Mouse (Mus musculus) C2C12 (cell line): ENCODE data around the gene Plekhm1. TPM values are rescaled to one million over a fixed set of nuclear protein-coding genes. Genes with fewer than 3 reads are reported as not detected.

Experiments
- H3K27me3 ChIP-seq: one replicate; pipeline ENCODE4 v1.6.1; 2011; ENCODE audit not compliant: control insufficient read depth, insufficient read depth, insufficient read length
- H3K36me3 ChIP-seq: one replicate; pipeline ENCODE4 v1.6.1; 2011; ENCODE audit not compliant: control insufficient read depth, insufficient read depth
- H3K4me3 ChIP-seq: one replicate; pipeline ENCODE4 v1.5.1; 2011; ENCODE audit warnings: mild to moderate bottlenecking, control low read depth; ENCODE audit not compliant: poor library complexity, insufficient read depth, severe bottlenecking
- H3K79me2 ChIP-seq: one replicate; pipeline ENCODE4 v1.6.1; 2011; ENCODE audit not compliant: control insufficient read depth, insufficient read depth
- H3K79me3 ChIP-seq: one replicate; pipeline ENCODE4 v1.6.1; 2011; ENCODE audit warnings: low read depth, control low read depth
- H3ac ChIP-seq: one replicate; pipeline ENCODE3; 2011; ENCODE audit warnings: low read depth; ENCODE audit not compliant: control insufficient read depth, insufficient read length
- CEBPB ChIP-seq: IDR thresholded peaks from one replicate; pipeline ENCODE4 v1.6.1; 2011; ENCODE audit warnings: low read depth, mild to moderate bottlenecking, control low read depth, moderate library complexity
- CTCF ChIP-seq: IDR thresholded peaks from one replicate; pipeline ENCODE4 v1.5.1; 2011; ENCODE audit not compliant: control insufficient read depth, insufficient read depth, insufficient read length
- FOSL1 ChIP-seq: IDR thresholded peaks from one replicate; pipeline ENCODE4 v1.8.0; 2011; ENCODE audit warnings: mild to moderate bottlenecking, low read length; ENCODE audit not compliant: poor library complexity, insufficient read depth, severe bottlenecking
- MAX ChIP-seq: IDR thresholded peaks from one replicate; pipeline ENCODE4 v1.6.1; 2011; ENCODE audit warnings: mild to moderate bottlenecking, control low read depth
- MYOD1 ChIP-seq: IDR thresholded peaks from one replicate; pipeline ENCODE4 v1.6.1; 2011; ENCODE audit warnings: low read depth; ENCODE audit not compliant: control insufficient read depth, insufficient read length
- MYOG ChIP-seq: IDR thresholded peaks from one replicate; pipeline ENCODE4 v1.6.1; 2011; ENCODE audit not compliant: control insufficient read depth, insufficient read length; ENCODE audit errors: extremely low read depth
- USF1 ChIP-seq: IDR thresholded peaks from one replicate; pipeline ENCODE4 v1.6.1; 2011; ENCODE audit warnings: low read depth, mild to moderate bottlenecking, control low read depth, moderate library complexity
- polyA plus RNA-seq: library from polyadenylated mRNA; unstranded; fragments of >200 nt; fragmentation: generic; extraction: Trizol; gene quantifications from one replicate; pipeline ENCODE4 v1.2.1, GENCODE M21; 2012; ENCODE audit warnings: missing spikeins

Plekhm1 gene
- polyA plus RNA-seq, 1 experiment, result 7.1 TPM

DNA sequence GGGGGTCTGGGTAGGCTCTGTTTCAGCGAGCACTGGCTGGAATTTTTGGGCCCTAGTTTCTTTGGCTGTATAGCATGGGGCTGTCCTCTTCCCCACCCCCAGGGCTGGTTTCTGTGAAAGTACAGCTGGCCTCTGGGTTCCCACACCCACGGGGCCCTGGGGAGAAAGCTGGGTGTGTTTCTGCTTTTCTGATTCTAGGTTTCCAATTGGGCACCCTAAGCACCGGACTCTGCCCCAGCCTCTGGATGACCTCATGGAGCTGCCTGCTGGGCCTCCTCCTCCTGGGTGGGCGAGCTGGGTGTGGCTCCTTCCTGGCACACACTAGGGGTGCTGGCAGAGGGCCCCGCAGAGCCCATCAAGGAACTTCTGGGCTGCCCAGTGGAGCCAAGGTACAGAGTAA is 65.8 kb downstream of the Plekhm1 start:
- no peak overlapping the region for H3ac ChIP-seq
- H3K36me3 ChIP-seq, result no peaks in the 10 kb centered on the region
- no peaks in the 10 kb centered on the region for H3K27me3 ChIP-seq
- no peak overlapping the region for H3K4me3 ChIP-seq
- TF ChIP-seq MYOG (no peak), FOSL1 (no peak), MYOD1 (no peak), CTCF (no peak), CEBPB (no peak)
- H3K79me3 ChIP-seq, result no peaks in the 10 kb centered on the region
- no peaks in the 10 kb centered on the region for H3K79me2 ChIP-seq

DNA sequence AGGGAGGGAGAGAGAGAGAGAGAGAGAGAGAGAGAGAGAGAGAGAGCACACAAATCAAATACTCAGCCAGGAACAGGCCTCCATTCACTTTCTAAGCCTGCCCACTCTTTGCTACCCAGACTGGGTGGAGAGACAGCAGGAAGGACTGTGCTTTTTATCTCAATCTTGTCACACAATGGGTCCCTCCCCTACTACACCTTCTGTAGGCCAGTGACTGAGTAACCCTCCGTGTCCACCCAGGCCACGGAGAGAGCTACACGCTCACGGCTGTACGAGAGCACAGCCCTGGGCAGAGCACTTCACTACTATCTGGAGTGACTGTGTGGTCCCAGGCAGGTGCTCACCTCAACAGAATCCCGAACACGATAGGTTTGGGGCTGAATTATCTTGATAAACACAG is 66.3 kb downstream of the Plekhm1 start:
- no peak overlapping the region for H3K4me3 ChIP-seq
- TF ChIP-seq FOSL1 (no peak), MYOG (no peak), CEBPB (no peak), USF1 (no peak)
- H3K27me3 ChIP-seq, result no peaks in the 10 kb centered on the region
- no peaks in the 10 kb centered on the region for H3K79me3 ChIP-seq
- no peaks in the 10 kb centered on the region for H3K36me3 ChIP-seq
- H3ac ChIP-seq, result no peak overlapping the region
- no peaks in the 10 kb centered on the region for H3K79me2 ChIP-seq

DNA sequence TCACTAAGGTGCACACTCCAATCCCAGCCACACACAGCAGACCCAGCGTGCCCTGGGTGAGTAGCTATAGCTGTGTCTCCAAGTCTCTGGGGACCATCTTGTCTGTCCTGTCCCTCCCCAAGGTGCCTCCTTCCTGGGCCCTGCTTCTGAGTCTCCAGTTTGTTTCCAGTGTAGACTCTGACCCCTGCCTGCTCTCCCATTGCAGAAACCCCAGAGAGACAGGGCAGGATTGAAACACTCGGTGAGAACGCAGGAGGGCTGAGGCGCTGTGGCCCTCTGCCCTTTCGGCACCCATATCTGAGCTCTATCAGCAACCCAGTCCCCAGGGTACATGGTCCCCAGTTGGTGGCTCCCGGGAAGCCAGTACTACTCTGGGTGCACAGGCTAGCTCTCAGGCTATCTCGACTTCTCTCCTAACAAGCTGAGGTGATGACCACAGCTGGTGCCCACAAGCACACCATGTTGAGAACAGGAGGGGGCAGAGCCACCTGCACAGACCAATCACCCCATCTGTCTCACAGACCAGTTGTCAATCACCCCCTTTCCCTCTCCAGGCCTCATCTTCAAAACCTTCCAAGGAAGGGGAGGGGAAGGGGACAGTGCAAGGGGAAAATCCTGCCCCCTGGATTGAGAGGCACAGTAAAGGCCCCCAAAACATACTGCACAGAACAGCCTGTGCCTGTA is 66.9 kb downstream of the Plekhm1 start:
- Histone ChIP-seq H3K79me2 (no peaks in the 10 kb centered on the region), H3K79me3 (no peaks in the 10 kb centered on the region)
- no peak for TF ChIP-seq MYOD1
- no peak for TF ChIP-seq MAX
- no peak for TF ChIP-seq FOSL1
- TF ChIP-seq CEBPB, result no peak
- no peak for TF ChIP-seq MYOG
- no peak for TF ChIP-seq USF1
- TF ChIP-seq CTCF, result no peak

DNA sequence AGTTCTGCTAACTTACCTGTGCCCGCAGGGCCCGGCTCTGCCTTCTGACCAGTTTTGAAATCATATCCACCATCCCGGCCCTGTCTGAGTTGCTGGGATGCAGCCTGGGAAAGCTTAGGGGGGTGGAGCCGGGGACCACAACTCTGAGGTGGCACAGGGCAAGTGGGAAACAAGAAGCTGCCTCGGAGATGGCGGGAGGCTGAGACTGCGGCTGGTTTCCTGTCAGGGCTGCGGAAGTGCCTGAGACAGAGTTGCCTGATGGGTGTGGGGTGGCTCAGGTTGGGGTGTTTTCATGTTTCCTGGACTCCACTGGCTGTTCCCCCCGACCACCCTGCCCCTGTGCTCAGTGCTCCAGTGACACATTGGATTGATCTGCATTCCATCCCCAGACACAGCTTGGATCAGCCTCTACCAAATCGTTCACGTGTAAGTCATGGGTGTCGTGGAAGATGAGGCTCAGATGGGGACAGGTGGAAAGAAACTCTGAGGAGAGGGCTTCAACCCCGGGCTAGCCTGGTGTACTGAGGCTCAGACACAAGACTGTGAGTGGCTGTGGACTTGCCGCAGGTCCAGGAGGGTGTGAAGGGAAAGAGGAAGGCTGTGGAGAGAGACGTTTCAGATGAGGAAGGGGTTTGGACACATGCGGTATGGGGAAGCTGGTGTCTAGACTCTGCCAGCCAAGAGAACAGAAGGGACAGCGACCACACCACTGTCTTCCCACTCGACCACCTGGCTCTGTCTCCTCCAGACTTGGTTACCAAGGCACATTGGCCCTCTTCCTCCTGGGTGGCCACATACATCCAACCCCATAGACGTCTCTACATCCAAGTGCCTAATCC is 67.8 kb downstream of the Plekhm1 start:
- H3K4me3 ChIP-seq, result no peak overlapping the region
- H3K79me2 ChIP-seq, result no peaks in the 10 kb centered on the region
- H3K27me3 ChIP-seq, result no peaks in the 10 kb centered on the region
- no peaks in the 10 kb centered on the region for H3K79me3 ChIP-seq
- TF ChIP-seq MYOG (no peak), CEBPB (no peak), FOSL1 (no peak), USF1 (no peak), MAX (no peak)
- no peaks in the 10 kb centered on the region for H3K36me3 ChIP-seq
- H3ac ChIP-seq, result no peak overlapping the region

More for the DNA sequence above, 66.9 kb downstream of the Plekhm1 start:
- Histone ChIP-seq H3K4me3 (no peak overlapping the region), H3K36me3 (no peaks in the 10 kb centered on the region), H3ac (no peak overlapping the region), H3K27me3 (no peaks in the 10 kb centered on the region)

DNA sequence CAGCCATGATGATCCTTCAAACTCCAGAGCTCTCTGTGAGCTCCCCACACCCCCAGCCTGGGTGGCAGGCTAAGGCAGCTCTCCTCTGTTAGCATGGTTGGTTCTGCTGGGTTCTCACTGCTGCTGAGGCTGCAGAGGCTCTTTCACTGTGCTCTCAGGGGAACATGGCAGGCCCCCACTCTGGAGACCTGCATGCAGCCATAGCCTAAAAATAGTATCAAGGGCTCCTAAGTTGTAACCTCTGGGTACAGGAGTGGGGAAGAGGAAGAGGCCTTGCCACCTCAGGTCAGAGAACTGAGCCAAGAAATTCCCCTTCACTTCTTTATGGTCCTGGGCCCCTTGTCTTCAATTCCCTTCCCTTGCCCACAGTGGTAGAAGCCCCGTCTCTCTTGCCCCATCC is 68.6 kb downstream of the Plekhm1 start:
- no peaks in the 10 kb centered on the region for H3K79me2 ChIP-seq
- TF ChIP-seq FOSL1 (no peak), MYOD1 (no peak), CTCF (no peak), MAX (no peak), USF1 (no peak), CEBPB (no peak), MYOG (no peak)
- H3K36me3 ChIP-seq, result no peaks in the 10 kb centered on the region
- no peak overlapping the region for H3K4me3 ChIP-seq
- H3ac ChIP-seq, result no peak overlapping the region
- no peaks in the 10 kb centered on the region for H3K27me3 ChIP-seq
- H3K79me3 ChIP-seq, result no peaks in the 10 kb centered on the region
